Mouse (Mus musculus): ENCODE measurements around the gene Tspan18. TPM values are rescaled to one million over a fixed set of nuclear protein-coding genes. Genes with fewer than 3 reads are reported as not detected.
A peak's percentile ranks its signal among the peaks of the same experiment; 100 is the strongest.

Gene Tspan18
- polyA plus RNA-seq, 1 experiment from 2014 or later, result 41.8 TPM

- Histone ChIP-seq H3K27me3 (no peaks in the 10 kb centered on the region), H3K4me1 (replicated peaks) (peaks cover 74% of the 10 kb centered on the region), H3K4me2 (no peak overlapping the region), H3K9ac (no peak overlapping the region), H3K4me3 (no peak overlapping the region), H3K9me3 (no peaks in the 10 kb centered on the region), H3K27ac (replicated peaks) (no peak overlapping the region), H3K36me3 (peaks cover 38% of the 10 kb centered on the region)
- ATAC-seq (ENCODE audit: low read depth), result no peak
- 96% methylated on average over 3 of the region's 3 CpGs for WGBS
Measured at GRCm38 (mm10) chr2:93219576-93219975, 114.7 kb downstream of the Tspan18 start.

DNA sequence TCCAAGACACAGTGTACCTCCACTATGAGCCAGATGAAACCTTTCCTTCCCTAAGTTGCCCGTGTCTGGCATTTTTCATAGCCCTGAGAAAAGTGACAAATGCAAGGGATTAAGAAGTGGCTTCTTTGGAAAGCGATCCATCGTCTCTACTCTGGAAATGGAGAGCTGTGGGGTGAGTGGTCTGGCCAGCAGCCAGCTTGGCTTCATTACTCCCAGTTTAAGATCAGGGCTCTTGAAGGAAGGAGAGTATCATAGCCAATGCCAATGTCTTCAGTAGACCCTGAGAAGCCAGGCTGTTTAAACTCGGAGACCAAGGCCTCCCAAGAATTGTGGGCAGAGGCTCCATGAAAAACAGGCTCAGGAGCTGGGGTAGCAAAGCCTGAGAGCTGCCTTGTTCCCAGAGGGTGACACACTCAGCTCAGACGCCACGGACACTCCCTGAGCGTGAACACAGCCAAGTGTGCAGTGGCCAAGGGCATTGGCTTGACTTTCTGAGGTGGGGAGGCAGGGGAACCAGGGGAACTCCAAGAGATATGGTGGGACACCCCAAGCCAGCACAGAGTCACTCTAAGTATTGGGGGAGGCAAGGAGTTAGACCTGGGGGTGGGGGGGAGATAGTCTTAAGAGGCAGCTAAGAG lies 115.8 kb downstream of the Tspan18 start:
- ATAC-seq (ENCODE audit: low read depth), result no peak

DNA sequence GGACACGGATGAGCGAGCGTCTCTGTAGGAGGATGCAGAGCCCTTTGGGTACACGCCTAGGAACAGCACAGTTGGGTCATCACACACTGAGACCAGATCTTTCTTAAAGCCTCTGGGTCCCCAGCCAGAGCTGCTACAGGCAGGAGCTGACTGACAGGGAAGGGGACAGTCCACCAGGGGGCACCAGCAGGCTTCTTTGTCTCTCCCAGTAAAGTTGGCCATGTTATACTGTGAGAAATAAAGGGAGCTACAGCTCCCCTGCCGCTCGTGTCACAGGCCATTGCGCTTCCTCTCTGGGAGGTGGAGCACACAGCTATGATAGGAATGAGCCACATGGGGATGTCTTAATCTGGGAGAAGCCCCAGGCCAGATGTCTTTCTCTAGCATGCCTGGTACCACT lies 117.3 kb downstream of the Tspan18 start:
- Histone ChIP-seq H3K27ac (replicated peaks) (peak overlapping the region; percentile 83), H3K4me1 (replicated peaks) (peaks cover 70% of the 10 kb centered on the region), H3K27me3 (no peaks in the 10 kb centered on the region), H3K9me3 (no peaks in the 10 kb centered on the region), H3K4me3 (no peak overlapping the region), H3K36me3 (peaks cover 24% of the 10 kb centered on the region), H3K4me2 (peak overlapping the region; percentile 1; the same call in 1 of the 2 replicates), H3K9ac (peak overlapping the region; percentile 35; the same call in 1 of the 2 replicates)
- ATAC-seq (ENCODE audit: low read depth), result peak; percentile 85
- WGBS, result 18% methylated on average over 7 of the region's 7 CpGs

More for the DNA sequence above, 115.8 kb downstream of the Tspan18 start:
- Histone ChIP-seq H3K4me1 (replicated peaks) (peaks cover 74% of the 10 kb centered on the region), H3K4me2 (no peak overlapping the region), H3K27ac (replicated peaks) (peak overlapping the region; percentile 83; the same call in 1 of the 2 replicates), H3K9ac (0 out of 2 replicates have a peak overlapping the region, but pooled peaks have one; percentile 9), H3K9me3 (no peaks in the 10 kb centered on the region), H3K27me3 (no peaks in the 10 kb centered on the region), H3K4me3 (no peak overlapping the region), H3K36me3 (peaks cover 33% of the 10 kb centered on the region)
- WGBS, result 77% methylated on average over 7 of the region's 7 CpGs

GRCm38 (mm10) chr2:93215790-93216189 lies 118.5 kb downstream of the Tspan18 start:
- no peak for ATAC-seq (ENCODE audit: low read depth)
- H3K27ac ChIP-seq (replicated peaks), result peak overlapping the region; percentile 83; the same call in 1 of the 2 replicates
- H3K9me3 ChIP-seq, result no peaks in the 10 kb centered on the region
- 72% methylated on average over 10 of the region's 10 CpGs for WGBS
- no peaks in the 10 kb centered on the region for H3K27me3 ChIP-seq
- no peak overlapping the region for H3K9ac ChIP-seq
- no peak overlapping the region for H3K4me3 ChIP-seq
- peaks cover 24% of the 10 kb centered on the region for H3K36me3 ChIP-seq
- H3K4me2 ChIP-seq, result no peak overlapping the region
- H3K4me1 ChIP-seq (replicated peaks), result peaks cover 62% of the 10 kb centered on the region

DNA sequence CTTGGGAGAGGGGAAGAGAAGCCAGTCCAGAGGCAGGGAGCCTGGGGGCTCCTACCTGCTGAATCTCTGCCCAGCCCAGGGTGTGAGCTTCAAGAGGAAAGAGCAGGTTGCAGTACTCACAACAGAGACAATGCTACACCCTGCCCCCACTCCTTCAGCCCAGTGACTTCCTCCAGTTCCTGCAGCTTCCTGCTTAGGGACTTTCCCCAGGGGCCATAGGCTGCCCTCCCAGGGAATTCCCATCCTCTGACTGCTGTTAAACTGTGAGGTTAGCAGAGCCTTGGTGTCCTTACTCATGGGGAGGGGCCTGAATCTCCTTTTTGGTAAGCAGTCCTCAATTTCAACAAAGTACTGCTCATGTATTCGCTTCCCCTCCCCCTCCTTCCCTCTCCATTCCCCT lies 120.1 kb downstream of the Tspan18 start:
- Histone ChIP-seq H3K27ac (replicated peaks) (no peak overlapping the region), H3K9ac (no peak overlapping the region), H3K4me3 (no peak overlapping the region), H3K4me1 (replicated peaks) (peaks cover 54% of the 10 kb centered on the region), H3K9me3 (no peaks in the 10 kb centered on the region), H3K27me3 (no peaks in the 10 kb centered on the region), H3K36me3 (peaks cover 33% of the 10 kb centered on the region), H3K4me2 (no peak overlapping the region)
- ATAC-seq (ENCODE audit: low read depth), result no peak
- 78% methylated on average over 1 of the region's 1 CpGs for WGBS

DNA sequence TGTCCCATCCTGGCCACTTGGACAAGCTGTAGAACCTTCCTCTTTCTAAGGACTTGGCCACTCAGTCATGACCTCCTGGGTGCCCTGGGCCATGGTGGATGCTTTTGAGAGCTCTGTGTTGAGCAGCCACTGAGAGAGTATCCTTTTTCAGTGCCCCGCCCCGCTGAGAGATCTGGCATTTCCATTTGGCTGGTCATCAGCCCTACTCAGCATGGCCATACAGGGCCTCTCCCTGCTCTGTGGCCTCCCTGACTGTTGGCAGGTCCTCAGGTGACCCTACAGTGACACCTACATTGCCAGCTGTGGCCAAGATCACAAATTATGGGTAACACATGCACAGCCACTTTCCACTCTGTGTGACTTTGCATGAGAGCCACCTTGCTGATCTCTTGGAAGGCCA lies 121.4 kb downstream of the Tspan18 start:
- Histone ChIP-seq H3K4me1 (replicated peaks) (peaks cover 41% of the 10 kb centered on the region), H3K9ac (no peak overlapping the region), H3K4me2 (no peak overlapping the region), H3K27ac (replicated peaks) (no peak overlapping the region), H3K4me3 (no peak overlapping the region), H3K36me3 (peaks cover 41% of the 10 kb centered on the region), H3K9me3 (no peaks in the 10 kb centered on the region), H3K27me3 (no peaks in the 10 kb centered on the region)
- WGBS, result 92% methylated on average over 2 of the region's 2 CpGs
- ATAC-seq (ENCODE audit: low read depth), result no peak

DNA sequence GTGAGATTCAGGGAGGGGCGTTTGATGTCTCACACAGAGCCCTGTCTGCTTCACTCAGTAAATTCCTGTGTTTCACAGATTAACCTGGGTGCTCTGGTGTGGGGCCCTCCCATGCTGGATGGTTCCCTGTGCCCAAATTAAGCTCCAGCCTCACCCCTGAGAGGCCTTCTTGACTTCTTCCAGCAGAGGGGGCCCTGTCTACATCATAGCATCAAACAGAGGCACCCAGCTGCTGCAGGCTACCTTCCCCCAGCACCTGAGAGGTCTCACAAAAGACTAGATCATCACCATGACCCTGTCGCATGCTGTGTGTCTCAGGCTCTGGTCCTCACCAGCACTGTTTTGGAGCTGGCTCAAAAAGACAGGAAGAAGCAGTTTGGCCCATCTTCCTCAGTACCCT lies 121.9 kb downstream of the Tspan18 start:
- H3K9ac ChIP-seq, result no peak overlapping the region
- peaks cover 36% of the 10 kb centered on the region for H3K4me1 ChIP-seq (replicated peaks)
- no peaks in the 10 kb centered on the region for H3K9me3 ChIP-seq
- WGBS, result 89% methylated on average over 2 of the region's 2 CpGs
- H3K27ac ChIP-seq (replicated peaks), result no peak overlapping the region
- H3K27me3 ChIP-seq, result no peaks in the 10 kb centered on the region
- no peak for ATAC-seq (ENCODE audit: low read depth)
- H3K4me3 ChIP-seq, result no peak overlapping the region
- H3K36me3 ChIP-seq, result peaks cover 45% of the 10 kb centered on the region
- no peak overlapping the region for H3K4me2 ChIP-seq

- ATAC-seq (ENCODE audit: low read depth), result no peak
- Histone ChIP-seq H3K36me3 (peaks cover 84% of the 10 kb centered on the region), H3K27me3 (no peaks in the 10 kb centered on the region), H3K9ac (no peak overlapping the region), H3K27ac (replicated peaks) (no peak overlapping the region), H3K9me3 (no peaks in the 10 kb centered on the region), H3K4me2 (no peak overlapping the region), H3K4me1 (replicated peaks) (peaks cover 16% of the 10 kb centered on the region), H3K4me3 (no peak overlapping the region)
- 77% methylated on average over 1 of the region's 1 CpGs for WGBS
Measured at GRCm38 (mm10) chr2:93206126-93206525, 128.2 kb downstream of the Tspan18 start.

DNA sequence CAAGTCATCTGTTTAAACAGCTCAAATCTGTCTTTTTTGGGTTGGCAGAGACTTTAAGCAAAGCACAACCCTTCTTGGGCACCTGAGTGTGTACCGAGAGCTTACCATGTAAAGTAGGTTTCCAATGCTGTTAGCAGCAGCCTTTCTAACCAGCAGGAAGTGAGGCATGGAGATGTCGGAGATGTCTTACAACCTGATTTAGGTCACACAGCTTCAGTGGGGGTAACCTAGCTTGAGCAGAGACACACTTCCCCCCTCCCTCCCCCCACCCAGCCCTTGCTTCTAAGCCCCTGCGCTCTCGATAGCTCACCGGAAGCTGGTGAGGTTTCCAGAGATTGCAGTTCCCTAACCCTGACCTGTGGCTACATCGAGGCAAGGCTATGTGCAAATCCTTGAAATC lies 129.7 kb downstream of the Tspan18 start:
- no peak for ATAC-seq (ENCODE audit: low read depth)
- Histone ChIP-seq H3K27ac (replicated peaks) (peak overlapping the region; percentile 59), H3K4me3 (no peak overlapping the region), H3K36me3 (peaks cover 85% of the 10 kb centered on the region), H3K4me2 (no peak overlapping the region), H3K27me3 (no peaks in the 10 kb centered on the region), H3K9ac (peak overlapping the region; percentile 32; the same call in 1 of the 2 replicates), H3K4me1 (replicated peaks) (peaks cover 29% of the 10 kb centered on the region), H3K9me3 (no peaks in the 10 kb centered on the region)
- WGBS, result 86% methylated on average over 6 of the region's 6 CpGs

DNA sequence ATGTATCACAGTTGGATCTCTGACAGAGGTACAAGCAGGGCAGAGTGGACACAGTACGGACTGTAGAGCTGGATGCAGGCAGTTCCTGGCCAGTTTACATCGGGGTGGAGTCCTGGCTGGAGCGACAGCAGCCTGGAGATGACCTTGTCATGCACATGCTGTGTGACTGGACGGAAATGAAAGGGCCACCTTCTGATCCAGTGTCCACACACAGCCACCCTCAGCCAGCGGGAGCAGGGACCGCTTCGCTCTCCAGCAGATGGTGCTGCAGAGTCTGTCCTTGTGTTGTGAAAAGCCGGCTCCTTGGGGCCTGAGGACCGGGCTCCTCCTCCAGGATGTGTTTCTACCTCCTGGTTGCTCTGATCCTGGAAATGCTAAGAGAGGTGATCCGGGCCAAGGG lies 130.6 kb downstream of the Tspan18 start:
- Histone ChIP-seq H3K27ac (replicated peaks) (peak overlapping the region; percentile 59; the same call in 1 of the 2 replicates), H3K9ac (no peak overlapping the region), H3K4me3 (no peak overlapping the region), H3K9me3 (no peaks in the 10 kb centered on the region), H3K27me3 (no peaks in the 10 kb centered on the region), H3K36me3 (peaks cover 79% of the 10 kb centered on the region), H3K4me1 (replicated peaks) (peaks cover 35% of the 10 kb centered on the region), H3K4me2 (no peak overlapping the region)
- WGBS, result 15% methylated on average over 10 of the region's 10 CpGs
- ATAC-seq (ENCODE audit: low read depth), result peak; percentile 15; the same call in 1 of the 2 replicates

DNA sequence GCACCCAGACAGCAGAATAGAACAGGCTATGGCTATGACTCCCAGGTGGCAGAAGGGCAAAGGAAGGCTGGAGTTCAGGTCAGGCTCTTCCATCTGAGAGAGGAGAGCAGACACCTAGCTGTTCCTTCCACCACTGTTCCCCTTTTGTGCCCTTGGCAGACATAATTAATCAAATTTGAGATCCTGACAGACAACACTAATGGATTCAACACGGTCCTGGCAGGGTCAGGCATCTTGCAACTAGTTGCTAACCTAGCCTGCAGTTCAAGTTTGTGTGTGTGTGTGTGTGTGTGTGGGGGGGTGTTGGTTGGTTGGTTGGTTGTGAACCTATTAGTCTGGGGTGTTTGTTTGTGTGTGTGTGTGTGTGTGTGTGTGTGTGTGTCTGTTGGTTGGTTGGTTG lies 131.5 kb downstream of the Tspan18 start:
- peaks cover 76% of the 10 kb centered on the region for H3K36me3 ChIP-seq
- no peak overlapping the region for H3K4me2 ChIP-seq
- H3K4me1 ChIP-seq (replicated peaks), result peaks cover 39% of the 10 kb centered on the region
- no peak overlapping the region for H3K9ac ChIP-seq
- H3K9me3 ChIP-seq, result no peaks in the 10 kb centered on the region
- no peak for ATAC-seq (ENCODE audit: low read depth)
- peak overlapping the region; percentile 49; the same call in 1 of the 2 replicates for H3K27ac ChIP-seq (replicated peaks)
- WGBS, result 3% methylated on average over 1 of the region's 1 CpGs
- H3K27me3 ChIP-seq, result no peaks in the 10 kb centered on the region
- no peak overlapping the region for H3K4me3 ChIP-seq

DNA sequence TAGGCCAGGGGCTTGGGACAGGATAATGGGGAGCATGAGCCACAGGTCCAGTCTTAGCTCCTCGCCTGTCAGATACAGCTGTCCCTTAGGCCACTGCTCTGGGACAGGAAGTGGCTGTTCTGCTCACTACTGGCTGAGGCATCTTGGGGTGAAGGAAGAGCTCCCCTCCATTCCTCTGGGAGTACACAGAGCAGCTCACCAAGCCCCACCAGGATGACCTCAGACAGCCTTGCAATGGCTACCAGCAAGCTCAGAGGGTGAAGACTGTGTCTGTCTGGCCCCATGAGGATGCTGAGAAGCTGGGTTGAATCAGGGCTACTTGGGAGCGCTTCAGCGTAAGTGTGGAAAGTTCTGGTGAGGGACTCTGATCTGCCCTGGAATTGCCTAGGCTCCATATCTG lies 132.3 kb downstream of the Tspan18 start:
- peak overlapping the region; percentile 49; the same call in 1 of the 2 replicates for H3K27ac ChIP-seq (replicated peaks)
- H3K27me3 ChIP-seq, result no peaks in the 10 kb centered on the region
- 87% methylated on average over 3 of the region's 3 CpGs for WGBS
- no peak overlapping the region for H3K4me3 ChIP-seq
- H3K4me1 ChIP-seq (replicated peaks), result peaks cover 39% of the 10 kb centered on the region
- no peaks in the 10 kb centered on the region for H3K9me3 ChIP-seq
- ATAC-seq (ENCODE audit: low read depth), result no peak
- H3K36me3 ChIP-seq, result peaks cover 76% of the 10 kb centered on the region
- no peak overlapping the region for H3K4me2 ChIP-seq
- H3K9ac ChIP-seq, result no peak overlapping the region

Data from neural tube, embryonic 13.5 days (tissue).